30 mouse cellular contexts compared by ENCODE assay signal in genomic region chr13:40025816-40026215, GRCm38 (mm10).
"Had no signal": no experiment of that assay in that cellular context is flagged by ENCODE, and none has a peak within 500 bp of the region (broad histone marks: within the 10 kb centered on the region; RNA-seq: fewer than 3 reads in every experiment).

No protein-coding gene starts in this region.

- H3K27ac ChIP-seq: heart, embryonic 10.5 days; heart, embryonic 13.5 days; heart, embryonic 15.5 days; hindbrain, embryonic 10.5 days; hindbrain, embryonic 12.5 days; hindbrain, embryonic 13.5 days; hindbrain, embryonic 14.5 days; hindbrain, embryonic 15.5 days; hindbrain, postnatal 0 days; intestine, embryonic 15.5 days; kidney, embryonic 15.5 days; kidney, postnatal 0 days; layer of hippocampus, adult 2 months had no signal

- H3K4me1 ChIP-seq: heart, embryonic 10.5 days; heart, embryonic 12.5 days; heart, embryonic 13.5 days; heart, embryonic 15.5 days; hindbrain, embryonic 10.5 days; hindbrain, embryonic 12.5 days; hindbrain, embryonic 13.5 days; hindbrain, embryonic 15.5 days; intestine, embryonic 15.5 days; kidney, embryonic 15.5 days had no signal

- DNase-seq: heart, postnatal 10 days; heart, postnatal 14 days; heart, postnatal 36 days; heart, postnatal 4 days; kidney, adult 11 months; kidney, adult 18-20 months; kidney, adult 2 months; kidney, adult 8-10 months; kidney, adult 9 months; kidney, postnatal 10 days; kidney, postnatal 14 days; kidney, postnatal 25 days; kidney, postnatal 36 days; kidney, postnatal 4 days; layer of hippocampus, adult 9-11 months; layer of hippocampus, postnatal 36 days had no signal

- H3K36me3 ChIP-seq: heart, embryonic 10.5 days; heart, embryonic 12.5 days; heart, embryonic 13.5 days; heart, embryonic 15.5 days; hindbrain, embryonic 10.5 days; hindbrain, embryonic 12.5 days; hindbrain, embryonic 13.5 days; hindbrain, embryonic 15.5 days; intestine, embryonic 15.5 days; kidney, embryonic 15.5 days had no signal

- H3K27me3 ChIP-seq: heart, embryonic 12.5 days; heart, embryonic 13.5 days; heart, embryonic 15.5 days; hindbrain, embryonic 12.5 days; hindbrain, embryonic 13.5 days; hindbrain, embryonic 15.5 days; intestine, embryonic 15.5 days; kidney, embryonic 15.5 days had no signal

- H3K4me3 ChIP-seq: heart, embryonic 10.5 days; heart, embryonic 12.5 days; heart, embryonic 13.5 days; heart, embryonic 15.5 days; hindbrain, embryonic 10.5 days; hindbrain, embryonic 12.5 days; hindbrain, embryonic 13.5 days; hindbrain, embryonic 15.5 days; intestine, embryonic 15.5 days; kidney, embryonic 15.5 days; layer of hippocampus, adult 2 months had no signal
